Mouse (Mus musculus): ENCODE results near the gene Gtf3c2. TPM values are rescaled to one million over a fixed set of nuclear protein-coding genes. Genes with fewer than 3 reads are reported as not detected.

Gtf3c2 gene
- polyA plus RNA-seq, 1 experiment from 2014 or later: 70.3 TPM

DNA sequence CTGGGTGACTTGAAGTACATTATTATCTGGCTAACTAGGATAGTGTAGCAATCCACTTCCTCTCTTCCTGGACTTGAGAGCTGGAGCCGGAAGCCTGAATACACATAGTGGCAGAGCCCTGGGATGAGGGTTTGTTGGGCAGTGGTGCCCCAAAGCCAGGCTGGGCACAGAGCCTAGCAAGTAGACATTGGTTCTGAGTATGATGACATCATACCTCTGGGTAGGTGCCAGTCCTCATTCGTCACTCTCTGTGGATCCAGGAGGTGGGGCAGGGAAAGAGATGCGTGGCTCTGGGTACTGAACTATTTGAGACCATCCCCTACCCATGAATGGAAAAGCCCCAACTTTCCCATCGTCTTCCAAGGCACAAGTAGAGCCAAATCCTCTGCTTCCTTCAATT lies 30.2 kb downstream of the Gtf3c2 start:
- H3K4me3 ChIP-seq (ENCODE audit: low read depth, low read length): no peak overlapping the region
- DNase-seq (ENCODE audit: low spot score): no peak
- no peaks in the 10 kb centered on the region; the same call in 1 of the 2 replicates for H3K4me1 ChIP-seq (replicated peaks; ENCODE audit: control insufficient read depth, insufficient read depth, low read length)
- H3K9ac ChIP-seq (ENCODE audit: low read length): no peak overlapping the region
- no peaks in the 10 kb centered on the region for H3K27me3 ChIP-seq (replicated peaks; ENCODE audit: control insufficient read depth, insufficient read depth, low read length)
- peaks cover 11% of the 10 kb centered on the region; the same call in 1 of the 2 replicates for H3K36me3 ChIP-seq (ENCODE audit: control insufficient read depth, insufficient read depth, low read length)
- ATAC-seq (replicated peaks; ENCODE audit: low FRiP score, low TSS enrichment, low read depth): no peak
- no peaks in the 10 kb centered on the region for H3K9me3 ChIP-seq (ENCODE audit: control insufficient read depth, low read length)
- WGBS: 82% methylated on average over 4 of the region's 4 CpGs
- H3K4me2 ChIP-seq (ENCODE audit: low read length): no peak overlapping the region
- no peak overlapping the region for H3K27ac ChIP-seq (ENCODE audit: low read depth)

DNA sequence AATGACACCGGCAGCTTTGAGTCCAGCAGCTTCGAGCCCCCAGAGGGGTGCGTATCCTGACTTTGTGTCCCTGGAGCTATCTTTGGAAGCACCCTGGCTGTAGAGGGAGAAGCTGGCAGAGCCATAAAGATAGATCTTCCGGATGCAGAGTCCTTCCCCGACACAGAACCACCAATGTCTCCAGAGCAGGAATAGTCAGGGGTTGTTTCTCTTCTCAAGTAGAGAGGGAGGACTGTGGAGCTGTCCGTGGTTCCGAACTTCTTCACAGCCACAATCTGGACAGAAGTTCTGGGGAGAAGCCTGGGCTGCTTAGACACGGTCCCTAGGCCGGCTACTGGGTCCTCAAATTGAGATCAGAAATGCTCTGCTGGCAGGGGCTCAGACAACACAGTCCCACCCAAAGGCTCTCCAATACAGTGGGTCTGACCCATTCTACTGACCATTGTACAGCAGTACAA lies 40.9 kb downstream of the Gtf3c2 start:
- Histone ChIP-seq H3K27me3 (replicated peaks; ENCODE audit: control insufficient read depth, insufficient read depth, low read length) (peaks cover 63% of the 10 kb centered on the region), H3K4me3 (ENCODE audit: low read depth, low read length) (peak overlapping the region; percentile 20; the same call in 1 of the 2 replicates), H3K36me3 (ENCODE audit: control insufficient read depth, insufficient read depth, low read length) (peaks cover 15% of the 10 kb centered on the region), H3K9ac (ENCODE audit: low read length) (no peak overlapping the region), H3K9me3 (ENCODE audit: control insufficient read depth, low read length) (no peaks in the 10 kb centered on the region), H3K4me1 (replicated peaks; ENCODE audit: control insufficient read depth, insufficient read depth, low read length) (peaks cover 8% of the 10 kb centered on the region; the same call in 1 of the 2 replicates), H3K27ac (ENCODE audit: low read depth) (no peak overlapping the region), H3K4me2 (ENCODE audit: low read length) (peak overlapping the region; percentile 29; the same call in 1 of the 2 replicates)
- 13% methylated on average over 9 of the region's 9 CpGs for WGBS
- DNase-seq (ENCODE audit: low spot score) (peak; percentile 75), ATAC-seq (replicated peaks; ENCODE audit: low FRiP score, low TSS enrichment, low read depth) (no peak)

DNA sequence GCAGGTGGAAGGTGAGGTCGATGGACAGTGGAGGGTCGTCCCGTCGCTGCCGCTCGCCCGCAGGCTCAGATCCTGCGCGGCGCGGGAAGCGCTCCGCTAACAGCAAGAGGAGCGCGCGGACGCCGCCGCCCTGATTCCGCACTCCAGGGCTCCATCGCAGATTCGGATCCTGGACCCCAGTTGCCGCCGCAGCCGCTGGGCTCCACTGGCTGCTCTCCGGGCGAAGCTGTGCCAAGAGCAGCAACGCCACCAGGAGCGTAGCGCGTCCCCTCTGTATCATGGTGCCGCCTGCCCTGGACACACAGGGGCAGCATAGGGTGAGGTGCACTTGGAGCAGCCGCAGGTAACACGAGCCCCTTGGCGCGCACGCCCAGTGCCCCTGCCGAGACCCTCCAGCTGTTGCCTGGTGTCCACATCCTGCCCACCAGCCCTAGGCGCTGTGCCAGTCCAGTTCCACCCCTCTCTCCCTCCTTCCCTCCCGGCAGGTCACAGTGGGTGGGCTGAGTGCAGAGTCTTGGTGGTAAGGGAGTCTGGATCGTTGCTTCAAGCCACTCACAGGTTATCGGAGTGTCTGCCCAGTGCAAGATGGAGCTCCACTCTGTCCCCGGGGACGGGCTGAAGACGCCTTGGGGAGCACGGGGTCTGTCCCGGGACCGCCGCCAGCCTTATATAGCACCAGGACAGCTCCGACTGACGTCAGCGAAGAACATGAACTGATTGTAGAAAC lies 41.5 kb downstream of the Gtf3c2 start, which contains the start of gene Ucn:
Ucn (minus strand) TSS at position 589 of the 727 bp plus-strand sequence.
- Histone ChIP-seq H3K4me3 (ENCODE audit: low read depth, low read length) (peak within 1 kb of the TSS; percentile 20), H3K36me3 (ENCODE audit: control insufficient read depth, insufficient read depth, low read length) (peaks cover 10% of the 10 kb centered on the region), H3K9ac (ENCODE audit: low read length) (no peak within 1 kb of the TSS), H3K4me1 (replicated peaks; ENCODE audit: control insufficient read depth, insufficient read depth, low read length) (peaks cover 8% of the 10 kb centered on the region; the same call in 1 of the 2 replicates), H3K9me3 (ENCODE audit: control insufficient read depth, low read length) (no peaks in the 10 kb centered on the region), H3K4me2 (ENCODE audit: low read length) (peak within 1 kb of the TSS; percentile 29), H3K27ac (ENCODE audit: low read depth) (no peak within 1 kb of the TSS), H3K27me3 (replicated peaks; ENCODE audit: control insufficient read depth, insufficient read depth, low read length) (peaks cover 63% of the 10 kb centered on the region)
- DNase-seq (ENCODE audit: low spot score): peak; percentile 55
- 0 out of 2 replicates have a peak, but pooled peaks have one; percentile 24 for ATAC-seq (replicated peaks; ENCODE audit: low FRiP score, low TSS enrichment, low read depth)
- WGBS: 2% methylated on average over 49 of the region's 52 CpGs

DNA sequence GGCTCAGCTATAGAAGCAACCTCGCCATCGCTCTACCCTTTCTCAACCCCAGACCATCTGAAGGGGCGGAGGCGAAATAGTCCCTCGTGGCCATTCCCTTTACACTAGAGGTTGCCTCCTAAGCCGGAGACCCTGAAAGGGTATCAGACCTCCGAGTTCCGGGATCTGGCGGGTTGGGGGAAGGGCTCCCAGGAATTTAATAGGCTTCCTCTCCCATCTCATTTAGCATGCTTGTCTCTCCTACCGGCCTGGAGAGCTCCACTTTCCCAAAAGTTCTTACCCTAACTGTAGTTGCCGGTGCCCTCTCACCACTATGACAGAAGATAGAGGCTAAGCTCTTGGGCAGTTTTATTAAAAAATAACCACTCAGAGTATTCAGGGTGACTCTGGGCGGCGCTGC lies 42.3 kb downstream of the Gtf3c2 start:
- H3K27ac ChIP-seq (ENCODE audit: low read depth): no peak overlapping the region
- DNase-seq (ENCODE audit: low spot score) (peak; percentile 52), ATAC-seq (replicated peaks; ENCODE audit: low FRiP score, low TSS enrichment, low read depth) (no peak)
- peaks cover 8% of the 10 kb centered on the region; the same call in 1 of the 2 replicates for H3K4me1 ChIP-seq (replicated peaks; ENCODE audit: control insufficient read depth, insufficient read depth, low read length)
- H3K27me3 ChIP-seq (replicated peaks; ENCODE audit: control insufficient read depth, insufficient read depth, low read length): peaks cover 63% of the 10 kb centered on the region
- WGBS: under 1% methylated on average over 13 of the region's 13 CpGs
- peak overlapping the region; percentile 20; the same call in 1 of the 2 replicates for H3K4me3 ChIP-seq (ENCODE audit: low read depth, low read length)
- peaks cover 10% of the 10 kb centered on the region for H3K36me3 ChIP-seq (ENCODE audit: control insufficient read depth, insufficient read depth, low read length)
- no peaks in the 10 kb centered on the region for H3K9me3 ChIP-seq (ENCODE audit: control insufficient read depth, low read length)
- H3K4me2 ChIP-seq (ENCODE audit: low read length): peak overlapping the region; percentile 29
- H3K9ac ChIP-seq (ENCODE audit: low read length): no peak overlapping the region

DNA sequence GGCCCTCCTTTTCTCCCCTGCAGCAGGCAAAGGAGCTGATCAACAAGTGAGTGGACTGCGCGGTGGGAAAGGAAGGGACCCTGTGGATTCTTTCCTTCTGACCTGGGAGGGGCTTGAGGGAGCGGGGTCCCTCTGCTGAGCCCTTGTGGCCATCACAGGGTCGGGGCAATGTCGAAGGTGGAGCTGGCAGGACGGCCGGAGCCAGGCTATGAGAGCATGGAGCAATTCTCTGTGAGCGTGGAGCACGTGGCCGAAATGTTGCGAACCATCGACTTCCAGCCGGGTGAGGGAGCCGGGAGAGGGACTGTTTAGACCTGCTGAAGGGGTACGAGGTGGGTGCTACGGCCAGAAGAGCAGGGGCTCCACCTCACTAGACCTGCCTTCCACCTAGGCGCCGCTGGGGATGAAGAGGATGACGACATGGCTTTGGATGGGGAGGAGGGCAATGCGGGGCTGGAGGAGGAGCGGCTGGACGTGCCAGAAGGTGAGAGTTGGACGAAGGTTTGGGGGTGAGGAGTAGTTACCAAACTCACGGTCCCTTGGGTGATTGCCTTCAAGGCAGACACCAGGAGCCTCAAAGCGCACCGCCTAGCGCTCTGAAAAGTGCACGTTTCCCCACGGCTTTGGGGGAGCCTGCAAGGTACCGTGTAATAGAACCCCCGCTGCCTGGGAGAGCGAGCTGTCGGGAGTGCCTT lies 43.1 kb downstream of the Gtf3c2 start:
- DNase-seq (ENCODE audit: low spot score) (no peak), ATAC-seq (replicated peaks; ENCODE audit: low FRiP score, low TSS enrichment, low read depth) (no peak)
- WGBS: 3% methylated on average over 33 of the region's 33 CpGs
- H3K9ac ChIP-seq (ENCODE audit: low read length): no peak overlapping the region
- peaks cover 8% of the 10 kb centered on the region; the same call in 1 of the 2 replicates for H3K4me1 ChIP-seq (replicated peaks; ENCODE audit: control insufficient read depth, insufficient read depth, low read length)
- H3K27me3 ChIP-seq (replicated peaks; ENCODE audit: control insufficient read depth, insufficient read depth, low read length): peaks cover 63% of the 10 kb centered on the region
- no peaks in the 10 kb centered on the region for H3K9me3 ChIP-seq (ENCODE audit: control insufficient read depth, low read length)
- peaks cover 8% of the 10 kb centered on the region for H3K36me3 ChIP-seq (ENCODE audit: control insufficient read depth, insufficient read depth, low read length)
- H3K27ac ChIP-seq (ENCODE audit: low read depth): no peak overlapping the region
- no peak overlapping the region for H3K4me3 ChIP-seq (ENCODE audit: low read depth, low read length)
- no peak overlapping the region for H3K4me2 ChIP-seq (ENCODE audit: low read length)

DNA sequence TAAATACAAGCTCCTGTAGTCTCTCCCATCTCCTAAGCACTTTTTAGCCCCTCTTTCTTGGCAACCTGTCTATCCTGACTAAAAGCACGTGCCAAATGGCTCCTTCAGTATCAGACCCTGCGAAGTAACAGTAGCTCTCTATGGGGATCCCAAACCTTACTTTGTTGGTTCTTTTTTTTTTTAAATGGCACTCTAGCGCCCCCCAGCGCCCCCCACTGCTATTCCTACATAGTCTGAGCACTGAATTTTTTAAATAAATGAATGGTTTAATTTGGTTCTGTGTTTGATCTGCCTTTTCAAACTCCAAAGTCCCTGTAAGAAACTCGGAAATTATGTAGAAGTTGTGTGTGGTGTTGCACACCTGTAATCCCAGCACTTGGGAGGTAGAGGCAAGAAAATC lies 53.9 kb downstream of the Gtf3c2 start:
- WGBS: 38% methylated on average over 5 of the region's 5 CpGs
- Histone ChIP-seq H3K4me1 (replicated peaks; ENCODE audit: control insufficient read depth, insufficient read depth, low read length) (no peaks in the 10 kb centered on the region), H3K9me3 (ENCODE audit: control insufficient read depth, low read length) (no peaks in the 10 kb centered on the region), H3K27ac (ENCODE audit: low read depth) (no peak overlapping the region), H3K27me3 (replicated peaks; ENCODE audit: control insufficient read depth, insufficient read depth, low read length) (0 out of 2 replicates have a peak, but pooled peaks cover 5% of the 10 kb centered on the region), H3K36me3 (ENCODE audit: control insufficient read depth, insufficient read depth, low read length) (no peaks in the 10 kb centered on the region), H3K4me2 (ENCODE audit: low read length) (no peak overlapping the region), H3K9ac (ENCODE audit: low read length) (no peak overlapping the region), H3K4me3 (ENCODE audit: low read depth, low read length) (no peak overlapping the region)
- DNase-seq (ENCODE audit: low spot score) (no peak), ATAC-seq (replicated peaks; ENCODE audit: low FRiP score, low TSS enrichment, low read depth) (no peak)

DNA sequence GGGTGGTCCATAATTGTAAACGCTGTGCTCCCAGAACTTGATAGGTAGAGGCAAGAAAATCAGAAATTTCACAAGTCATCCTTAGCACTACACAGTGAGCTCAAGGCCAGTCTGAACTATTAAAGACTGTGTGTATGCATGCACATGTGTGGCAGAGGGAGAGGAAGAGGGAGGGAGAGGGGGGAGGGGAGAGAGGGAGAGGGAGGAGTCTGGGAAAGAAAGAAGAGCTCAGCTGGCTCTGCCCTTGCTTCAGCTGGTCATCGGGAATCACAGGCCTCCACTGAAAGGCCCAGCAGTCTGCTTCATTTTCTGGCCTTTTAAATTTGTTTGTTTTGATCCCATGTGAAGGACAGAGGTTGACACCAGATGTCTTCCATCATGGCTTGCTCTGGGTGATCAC lies 56.5 kb downstream of the Gtf3c2 start:
- H3K4me3 ChIP-seq (ENCODE audit: low read depth, low read length): no peak overlapping the region
- no peaks in the 10 kb centered on the region for H3K4me1 ChIP-seq (replicated peaks; ENCODE audit: control insufficient read depth, insufficient read depth, low read length)
- ATAC-seq (replicated peaks; ENCODE audit: low FRiP score, low TSS enrichment, low read depth) (no peak), DNase-seq (ENCODE audit: low spot score) (no peak)
- 40% methylated on average over 2 of the region's 2 CpGs for WGBS
- no peaks in the 10 kb centered on the region for H3K36me3 ChIP-seq (ENCODE audit: control insufficient read depth, insufficient read depth, low read length)
- no peak overlapping the region for H3K4me2 ChIP-seq (ENCODE audit: low read length)
- H3K9me3 ChIP-seq (ENCODE audit: control insufficient read depth, low read length): no peaks in the 10 kb centered on the region
- no peaks in the 10 kb centered on the region for H3K27me3 ChIP-seq (replicated peaks; ENCODE audit: control insufficient read depth, insufficient read depth, low read length)
- no peak overlapping the region for H3K27ac ChIP-seq (ENCODE audit: low read depth)
- H3K9ac ChIP-seq (ENCODE audit: low read length): no peak overlapping the region

DNA sequence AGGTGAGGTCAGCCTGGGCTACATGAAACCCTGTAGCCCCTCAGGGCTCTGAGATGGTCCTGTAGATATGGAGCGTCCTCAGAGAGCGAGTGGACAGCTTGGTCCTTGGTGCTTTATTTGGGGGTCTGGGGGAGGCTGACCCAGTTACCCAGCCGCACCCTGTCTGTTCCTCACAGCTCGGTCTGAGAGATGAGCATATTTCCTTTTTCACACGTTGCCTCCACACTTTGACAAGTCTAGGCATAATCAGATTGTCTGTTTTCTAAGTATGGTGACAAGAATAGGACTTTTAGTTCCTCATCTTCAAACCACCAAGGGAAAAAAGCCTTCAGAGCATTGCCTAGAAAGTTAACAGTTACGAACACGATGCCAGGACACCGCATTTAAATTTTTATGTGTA lies 58.8 kb downstream of the Gtf3c2 start:
- whole genome bisulfite sequencing: 86% methylated on average over 8 of the region's 8 CpGs
- no peak overlapping the region for H3K4me2 ChIP-seq (ENCODE audit: low read length)
- no peaks in the 10 kb centered on the region for H3K9me3 ChIP-seq (ENCODE audit: control insufficient read depth, low read length)
- no peaks in the 10 kb centered on the region for H3K36me3 ChIP-seq (ENCODE audit: control insufficient read depth, insufficient read depth, low read length)
- no peak overlapping the region for H3K27ac ChIP-seq (ENCODE audit: low read depth)
- H3K4me3 ChIP-seq (ENCODE audit: low read depth, low read length): no peak overlapping the region
- H3K4me1 ChIP-seq (replicated peaks; ENCODE audit: control insufficient read depth, insufficient read depth, low read length): no peaks in the 10 kb centered on the region
- H3K9ac ChIP-seq (ENCODE audit: low read length): no peak overlapping the region
- ATAC-seq (replicated peaks; ENCODE audit: low FRiP score, low TSS enrichment, low read depth) (no peak), DNase-seq (ENCODE audit: low spot score) (no peak)
- 0 out of 2 replicates have a peak, but pooled peaks cover 9% of the 10 kb centered on the region for H3K27me3 ChIP-seq (replicated peaks; ENCODE audit: control insufficient read depth, insufficient read depth, low read length)

Measured in intestine, embryonic 14.5 days (tissue).